Mouse (Mus musculus): Measurements from ENCODE around the gene Chd3.

Chd3 gene

GRCm38 (mm10) chr11:69369215-69369989 is at the start of gene Chd3:
TSS of gene Chd3 (minus strand) at chr11:69369406.
- DNase-seq (ENCODE audit: low spot score in 2 of 2) = no peak

GRCm38 (mm10) chr11:69417449-69418384 is 48.5 kb upstream of the Chd3 start:
- peak; percentile 81 to 88 for DNase-seq (ENCODE audit: low spot score in 2 of 2)

DNA sequence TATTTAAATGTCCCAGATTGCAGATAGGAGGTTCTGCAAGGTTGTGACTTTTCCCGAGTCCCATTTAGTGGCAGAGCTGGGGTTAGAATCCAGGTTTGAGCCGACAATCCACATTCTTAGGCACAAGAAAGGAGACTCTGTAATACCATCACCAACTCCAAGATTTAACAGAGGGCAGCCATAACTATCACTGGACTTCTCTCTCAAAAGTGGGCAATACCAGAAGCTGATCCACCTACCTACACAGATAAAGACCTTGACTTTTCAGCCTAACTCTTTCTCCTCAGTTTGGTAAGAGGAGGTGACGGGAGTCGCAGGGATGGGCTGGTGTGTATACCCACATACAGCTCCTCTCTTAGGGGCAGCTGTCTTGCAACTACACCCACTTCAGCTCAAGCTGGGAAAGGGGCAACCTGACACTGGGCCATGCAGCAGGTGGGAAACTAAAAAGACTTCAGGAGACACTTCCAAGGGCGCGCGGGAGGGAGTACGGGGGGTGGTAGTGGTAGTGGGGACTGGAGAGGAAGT is 47.8 kb upstream of the Chd3 start:
- no peak for DNase-seq (ENCODE audit: low spot score in 2 of 2)

DNA sequence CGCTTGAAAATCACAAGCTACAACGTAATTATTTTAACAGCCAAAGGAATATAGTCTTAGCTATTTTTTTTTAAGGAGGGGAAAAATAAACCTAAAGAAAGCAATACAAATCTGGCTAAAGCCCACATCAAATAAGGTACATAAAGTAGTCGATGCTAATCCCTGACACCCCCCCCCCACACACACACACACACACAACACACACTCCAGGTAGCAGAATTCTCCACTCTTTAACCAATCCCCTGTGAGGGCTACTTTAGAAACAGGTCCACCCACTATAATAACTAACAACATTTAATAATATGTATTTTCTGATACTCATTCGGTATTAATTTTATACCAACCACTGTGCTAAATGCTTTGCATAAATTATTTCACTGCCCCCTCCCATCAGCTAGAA is 47.3 kb upstream of the Chd3 start:
- no peak for DNase-seq (ENCODE audit: low spot score in 2 of 2)

DNA sequence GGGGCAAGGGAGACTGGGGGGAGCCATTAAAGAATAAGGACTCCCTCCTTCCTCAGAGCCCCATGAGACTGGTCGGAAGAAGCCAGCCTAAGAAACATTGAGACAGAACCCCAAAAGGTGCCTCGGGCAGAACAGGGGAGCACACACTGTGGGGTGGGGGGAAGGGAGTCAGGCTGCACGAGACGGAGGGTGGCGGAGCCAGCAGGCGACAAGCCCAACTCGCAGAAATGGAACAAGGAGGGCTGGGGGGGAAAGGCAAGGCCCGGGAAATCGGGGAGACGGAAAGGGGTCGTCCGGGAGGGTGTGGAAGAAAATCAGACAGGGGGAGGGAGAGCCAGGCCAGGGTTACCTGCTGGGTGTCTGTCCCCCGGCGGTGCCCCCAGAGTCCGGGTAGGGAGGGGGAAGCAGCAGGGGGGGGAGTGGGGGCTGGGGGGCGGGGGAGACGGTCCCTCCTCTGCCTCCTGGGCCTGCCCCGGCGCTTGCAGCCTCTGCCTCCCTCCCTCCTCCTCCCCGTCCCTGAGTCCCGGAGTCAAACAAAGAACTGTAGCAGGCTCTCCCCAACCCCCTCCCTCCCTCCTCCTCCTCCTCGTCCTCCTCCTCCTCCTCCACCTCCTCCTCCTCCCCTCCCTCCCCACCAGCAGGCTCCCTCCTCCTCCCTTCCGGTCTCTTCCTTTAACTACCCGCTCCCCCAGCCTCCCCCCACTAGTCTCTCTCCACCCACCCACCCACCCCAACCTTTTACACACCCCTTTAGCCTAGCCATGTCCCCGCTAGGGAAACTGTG is 46.7 kb upstream of the Chd3 start:
- no peak for DNase-seq (ENCODE audit: low spot score in 2 of 2)

GRCm38 (mm10) chr11:69415327-69415667 is 46.1 kb upstream of the Chd3 start:
- DNase-seq (ENCODE audit: low spot score in 2 of 2) = no peak

DNA sequence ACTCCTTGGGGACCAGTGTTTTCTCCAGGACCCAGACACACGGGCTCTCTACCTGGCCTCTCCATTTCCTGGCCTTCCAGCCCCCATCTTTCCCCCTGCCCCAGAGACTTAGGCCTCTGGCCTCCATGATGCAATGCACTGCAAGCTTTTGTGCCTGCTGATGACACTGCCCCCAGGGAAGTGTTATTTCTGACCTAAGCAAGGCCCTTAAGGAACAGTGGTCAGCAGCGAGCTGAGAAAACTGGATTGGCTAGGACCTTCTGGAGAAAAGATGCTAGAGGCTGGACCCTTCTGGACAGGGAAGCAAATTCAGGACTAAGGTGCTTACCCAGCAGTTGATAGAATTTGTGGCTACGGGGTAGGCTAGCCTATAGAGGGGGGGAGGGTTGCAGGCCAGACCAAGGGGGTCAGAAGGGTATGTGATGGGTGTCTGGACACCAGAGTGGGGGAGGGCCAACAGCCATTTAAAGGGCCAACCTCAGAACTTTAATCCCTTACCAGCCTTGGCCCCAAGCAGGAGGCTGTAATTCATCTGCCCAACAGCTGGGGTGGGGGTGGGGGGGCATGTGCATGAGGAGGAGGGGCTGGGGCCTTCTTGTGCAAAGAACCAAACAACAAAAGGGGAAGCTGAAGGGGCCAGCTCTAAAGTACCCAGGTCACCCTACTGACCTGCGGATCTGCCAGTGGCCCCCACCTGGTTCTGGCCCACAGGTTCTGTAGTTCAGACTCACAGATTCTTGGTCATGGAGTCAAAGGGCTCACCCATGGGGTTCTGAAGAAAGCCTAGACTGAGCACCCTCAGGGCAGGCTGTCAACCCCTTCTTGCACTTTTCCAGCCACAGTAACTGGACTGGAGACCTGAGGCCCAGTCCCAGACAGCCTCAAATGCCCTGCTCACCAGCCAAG is 45.5 kb upstream of the Chd3 start:
- DNase-seq (ENCODE audit: low spot score in 2 of 2) = no peak

GRCm38 (mm10) chr11:69413221-69414181 is 44.3 kb upstream of the Chd3 start, which contains the start of gene Kdm6b:
TSS of gene Kdm6b (minus strand) at chr11:69413675.
- DNase-seq (ENCODE audit: low spot score in 2 of 2) = no peak

DNA sequence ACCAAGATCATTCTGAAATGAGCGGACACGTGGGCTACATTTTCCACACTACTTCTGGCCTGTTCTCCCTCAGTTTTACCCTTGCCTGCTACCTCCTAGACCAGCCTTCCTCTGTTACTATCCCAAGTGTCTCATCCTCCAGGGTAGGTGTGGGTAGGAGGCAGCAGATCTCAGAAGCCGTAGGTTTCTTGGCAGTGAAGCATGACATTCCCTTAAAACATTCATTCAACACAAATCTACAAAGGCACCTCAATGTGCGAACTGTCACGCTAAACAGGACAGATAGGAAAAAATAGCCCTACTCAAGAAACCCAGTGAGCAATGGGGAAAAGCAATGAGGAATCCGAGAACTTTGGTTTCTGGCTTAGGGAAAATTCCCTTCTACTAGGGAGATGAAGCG is 43.3 kb upstream of the Chd3 start:
- peak in 1 of 2 experiments; percentile 52 for DNase-seq (ENCODE audit: low spot score in 2 of 2)

GRCm38 (mm10) chr11:69411538-69412203 is 42.5 kb upstream of the Chd3 start:
- peak; percentile 49 to 61 for DNase-seq (ENCODE audit: low spot score in 2 of 2)

- DNase-seq (ENCODE audit: low spot score in 2 of 2) = peak; percentile 91
Observed at GRCm38 (mm10) chr11:69411073-69411535, 41.9 kb upstream of the Chd3 start.

GRCm38 (mm10) chr11:69410310-69411072 is 41.3 kb upstream of the Chd3 start:
- peak; percentile 61 to 70 for DNase-seq (ENCODE audit: low spot score in 2 of 2)

- no peak for DNase-seq (ENCODE audit: low spot score in 2 of 2)
Observed at GRCm38 (mm10) chr11:69410045-69410309, 40.8 kb upstream of the Chd3 start.

DNA sequence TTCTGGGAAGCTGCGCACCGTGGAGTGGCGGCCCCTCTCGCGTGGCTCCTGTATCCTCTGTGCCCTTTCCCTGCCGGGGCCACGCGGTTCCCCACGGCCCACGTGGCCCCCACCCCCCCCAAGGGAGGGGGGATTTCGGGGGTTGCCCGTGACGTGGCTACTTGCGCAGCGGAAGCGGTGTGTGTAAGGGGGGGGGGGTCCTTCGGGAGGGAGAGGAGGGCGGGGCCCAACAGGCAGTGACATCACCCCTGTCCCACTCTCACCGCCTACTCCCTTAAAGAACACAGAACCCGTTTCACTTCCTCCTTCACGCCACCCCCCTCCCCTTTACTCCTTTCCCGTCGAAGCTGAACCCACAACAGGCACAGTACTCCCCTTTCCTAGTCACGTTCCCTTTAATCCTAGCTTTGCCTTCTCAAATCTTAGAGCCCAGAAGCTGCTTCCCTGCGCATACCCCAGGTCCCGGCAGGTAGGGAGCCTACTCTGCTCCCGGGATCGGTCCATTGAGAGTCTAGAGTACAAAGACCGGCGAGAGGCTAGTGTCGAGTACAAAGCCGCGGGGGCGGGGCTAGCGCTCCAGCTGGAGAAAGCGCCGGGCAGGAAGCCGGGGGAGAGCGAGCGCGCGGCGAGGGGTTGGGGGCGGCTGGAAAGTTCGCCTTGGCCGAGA is 40.3 kb upstream of the Chd3 start:
- DNase-seq (ENCODE audit: low spot score in 2 of 2) = peak; percentile 75

DNA sequence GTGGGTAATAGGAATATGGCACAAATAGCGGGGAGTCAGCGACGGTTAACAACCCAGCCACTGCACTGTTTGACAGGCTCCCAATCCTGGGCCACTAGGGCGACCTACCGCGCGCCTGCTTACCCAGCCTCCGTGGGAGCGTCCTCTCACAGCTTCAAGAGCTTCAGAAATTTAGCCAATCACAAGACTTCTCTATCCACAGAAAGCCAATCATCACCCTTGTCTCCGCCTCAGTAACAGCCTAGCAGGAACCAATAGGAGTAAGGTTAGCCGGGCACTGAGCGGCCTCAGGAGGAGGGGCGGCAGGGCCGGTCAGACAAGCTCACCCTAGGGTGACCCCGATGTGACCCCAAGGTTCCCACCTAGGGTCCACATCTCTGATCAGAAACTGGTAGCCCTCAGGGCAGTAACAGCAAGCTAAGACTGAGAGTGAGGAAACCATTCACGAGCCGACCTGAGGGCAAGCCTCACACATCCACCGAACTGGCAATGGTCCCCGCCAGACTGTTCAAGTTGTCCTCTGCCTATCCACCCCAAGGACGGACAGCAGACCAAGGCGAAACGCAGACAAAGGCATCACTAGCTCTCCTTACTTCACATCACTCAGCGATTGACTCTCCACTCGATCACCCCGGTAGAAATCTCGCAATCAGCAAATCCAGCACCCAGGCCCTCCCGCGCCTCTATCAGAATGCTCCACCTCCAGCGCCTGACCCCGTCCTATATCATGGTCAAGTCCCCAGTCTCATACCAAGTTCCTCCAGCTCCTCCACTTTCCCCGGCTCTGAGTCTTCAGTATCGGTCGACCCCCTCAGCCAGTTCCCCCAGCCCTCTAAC is 39.6 kb upstream of the Chd3 start:
- DNase-seq (ENCODE audit: low spot score in 2 of 2) = peak; percentile 77 to 90

DNA sequence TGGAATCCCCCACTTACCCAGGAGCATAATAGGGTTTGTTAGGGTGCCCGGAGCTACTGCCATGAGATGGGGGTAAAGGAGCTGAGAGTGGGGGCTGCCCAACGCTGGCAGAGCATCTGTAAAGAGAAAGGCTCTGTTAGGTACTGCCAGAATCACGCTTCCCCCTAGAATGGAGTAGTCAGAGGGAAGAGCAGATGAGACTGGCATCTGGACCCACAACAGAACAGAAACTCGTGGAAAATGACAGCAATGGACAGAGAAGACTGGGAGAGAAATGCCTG is 38.5 kb upstream of the Chd3 start:
- DNase-seq (ENCODE audit: low spot score in 2 of 2) = no peak
